Mouse (Mus musculus): ENCODE results near the gene Prss57. TPM values are rescaled to one million over a fixed set of nuclear protein-coding genes. Genes with fewer than 3 reads are reported as not detected.
A peak's percentile ranks its signal among the peaks of the same experiment; 100 is the strongest.

The Prss57 gene
- total and polyA plus RNA-seq, 3 experiments = 0.05 TPM; not detected in 2

DNA sequence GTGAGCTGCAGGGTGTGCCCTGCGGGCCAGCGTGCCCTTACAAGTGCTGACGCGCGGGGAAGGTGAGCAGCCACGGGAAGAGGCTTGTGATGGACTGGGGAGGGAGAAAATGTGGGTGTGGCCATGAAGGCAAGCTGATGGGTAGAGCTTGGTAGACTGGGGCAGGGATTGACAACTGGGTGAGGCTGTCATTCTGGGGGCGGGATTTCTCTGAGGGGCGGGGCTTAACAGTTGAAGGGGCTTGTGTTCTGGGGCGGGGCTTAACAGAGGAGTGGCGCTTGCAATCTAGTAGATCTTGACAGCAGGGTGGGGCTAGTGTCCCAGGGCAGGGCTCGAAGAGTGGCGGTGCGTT is 10.1 kb downstream of the Prss57 start:
- DNase-seq (ENCODE audit: low spot score) (peak; percentile 70), ATAC-seq (ENCODE audit: extremely low read depth, insufficient number of reproducible peaks, low FRiP score, poor library complexity, severe bottlenecking) (no peak)
- H3K36me3 ChIP-seq (replicated peaks) = no peaks in the 10 kb centered on the region
- peaks cover 57% of the 10 kb centered on the region for H3K27me3 ChIP-seq (ENCODE audit: insufficient read depth, low read length)
- peak overlapping the region; percentile 70 for H3K4me3 ChIP-seq (ENCODE audit: low read depth, low read length)
- peaks cover 23% of the 10 kb centered on the region for H3K4me1 ChIP-seq (ENCODE audit: insufficient read depth, low read depth, low read length)
- H3K9me3 ChIP-seq (replicated peaks) = 0 out of 2 replicates have a peak, but pooled peaks cover 2% of the 10 kb centered on the region
- TF ChIP-seq TAL1 (conservative IDR thresholded peaks at IDR 0.05; ENCODE audit: low read depth, low read length) (no peak), POLR2AphosphoS5 (IDR thresholded peaks at IDR 0.05; ENCODE audit: insufficient replicate concordance, low read depth, low read length) (no peak), CTCF (IDR thresholded peaks at IDR 0.05; ENCODE audit: low read depth, low read length) (no peak), GATA1 (IDR thresholded peaks at IDR 0.05; ENCODE audit: borderline replicate concordance, low read length) (no peak), GATA2 (IDR thresholded peaks at IDR 0.05; ENCODE audit: borderline replicate concordance, low read depth, low read length) (no peak)

DNA sequence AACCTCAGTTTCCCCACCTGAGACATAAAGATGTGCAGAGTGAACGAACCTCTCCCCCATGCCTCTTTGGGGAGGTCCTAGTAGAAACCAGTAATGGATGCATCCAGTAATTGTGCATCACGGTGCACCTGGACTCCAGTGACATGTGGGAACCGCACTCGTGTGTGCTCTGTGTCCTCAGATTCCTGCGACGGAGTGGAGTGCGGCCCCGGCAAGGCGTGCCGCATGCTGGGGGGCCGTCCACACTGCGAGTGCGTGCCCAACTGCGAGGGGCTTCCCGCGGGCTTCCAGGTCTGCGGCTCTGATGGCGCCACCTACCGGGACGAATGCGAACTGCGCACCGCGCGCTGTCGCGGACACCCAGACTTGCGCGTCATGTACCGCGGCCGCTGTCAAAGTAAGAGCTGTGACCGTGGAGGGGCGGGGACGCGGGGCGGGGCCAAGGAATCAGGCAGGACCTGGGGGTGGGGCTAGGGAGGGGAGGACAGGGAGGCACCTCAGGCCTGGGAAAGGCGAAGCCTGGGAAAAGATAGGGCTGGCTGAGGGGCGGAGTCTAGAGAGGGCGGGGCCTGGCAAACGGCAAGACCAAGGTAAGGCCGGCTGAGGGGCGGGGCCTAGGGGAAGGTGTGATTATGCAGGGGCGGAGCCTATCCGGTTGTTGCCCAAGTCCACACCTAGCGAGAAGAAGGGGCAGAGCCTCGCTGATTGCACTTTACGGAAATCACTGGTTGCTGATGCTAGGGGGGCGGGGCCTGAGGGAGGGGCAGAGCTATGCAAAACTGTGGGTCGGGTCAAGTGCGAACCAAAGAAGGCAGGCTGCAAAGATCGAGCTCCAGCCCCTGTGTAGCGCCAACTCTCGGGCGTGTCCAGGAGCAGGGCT is 10.7 kb downstream of the Prss57 start:
- ATAC-seq (ENCODE audit: extremely low read depth, insufficient number of reproducible peaks, low FRiP score, poor library complexity, severe bottlenecking) = peak; percentile 76
- peak overlapping the region; percentile 70 for H3K4me3 ChIP-seq (ENCODE audit: low read depth, low read length)
- no peaks in the 10 kb centered on the region for H3K36me3 ChIP-seq (replicated peaks)
- TF ChIP-seq GATA2 (IDR thresholded peaks at IDR 0.05; ENCODE audit: borderline replicate concordance, low read depth, low read length) (no peak), CTCF (IDR thresholded peaks at IDR 0.05; ENCODE audit: low read depth, low read length) (peak; percentile 54), POLR2AphosphoS5 (IDR thresholded peaks at IDR 0.05; ENCODE audit: insufficient replicate concordance, low read depth, low read length) (no peak)
- H3K4me1 ChIP-seq (ENCODE audit: insufficient read depth, low read depth, low read length) = peaks cover 23% of the 10 kb centered on the region
- DNase-seq (ENCODE audit: low spot score) = peak; percentile 81
- peaks cover 56% of the 10 kb centered on the region for H3K27me3 ChIP-seq (ENCODE audit: insufficient read depth, low read length)
- peaks cover 4% of the 10 kb centered on the region for H3K9me3 ChIP-seq (replicated peaks)

DNA sequence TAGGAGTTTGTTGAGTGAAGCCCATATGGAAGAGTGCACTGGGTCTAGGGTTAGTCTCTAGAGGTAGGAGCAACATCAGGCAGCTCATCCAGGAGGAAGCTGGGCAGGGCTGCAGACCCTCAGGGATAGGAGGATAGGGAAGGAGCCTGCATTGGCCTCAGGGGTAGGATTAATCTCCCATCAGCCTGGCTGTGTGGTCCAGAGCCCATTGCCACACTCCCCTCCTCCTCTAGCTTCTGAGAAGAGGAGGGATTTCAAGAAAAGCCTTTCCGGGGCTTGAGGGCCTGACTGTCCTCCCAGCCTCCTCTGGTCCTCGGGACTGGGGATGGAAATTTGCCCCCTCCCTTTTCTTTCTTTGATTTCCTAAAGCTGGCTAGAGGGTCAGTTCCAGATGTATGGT is 11.6 kb downstream of the Prss57 start:
- no peaks in the 10 kb centered on the region for H3K36me3 ChIP-seq (replicated peaks)
- ATAC-seq (ENCODE audit: extremely low read depth, insufficient number of reproducible peaks, low FRiP score, poor library complexity, severe bottlenecking) = no peak
- H3K9me3 ChIP-seq (replicated peaks) = peaks cover 6% of the 10 kb centered on the region
- DNase-seq (ENCODE audit: low spot score) = no peak
- peaks cover 23% of the 10 kb centered on the region for H3K4me1 ChIP-seq (ENCODE audit: insufficient read depth, low read depth, low read length)
- TF ChIP-seq TAL1 (conservative IDR thresholded peaks at IDR 0.05; ENCODE audit: low read depth, low read length) (no peak), CTCF (IDR thresholded peaks at IDR 0.05; ENCODE audit: low read depth, low read length) (no peak), GATA1 (IDR thresholded peaks at IDR 0.05; ENCODE audit: borderline replicate concordance, low read length) (no peak), GATA2 (IDR thresholded peaks at IDR 0.05; ENCODE audit: borderline replicate concordance, low read depth, low read length) (no peak), POLR2AphosphoS5 (IDR thresholded peaks at IDR 0.05; ENCODE audit: insufficient replicate concordance, low read depth, low read length) (no peak)
- no peak overlapping the region for H3K4me3 ChIP-seq (ENCODE audit: low read depth, low read length)
- peaks cover 54% of the 10 kb centered on the region for H3K27me3 ChIP-seq (ENCODE audit: insufficient read depth, low read length)

GRCm38 (mm10) chr10:79778006-79778405 is 12.8 kb downstream of the Prss57 start:
- ATAC-seq (ENCODE audit: extremely low read depth, insufficient number of reproducible peaks, low FRiP score, poor library complexity, severe bottlenecking) (no peak), DNase-seq (ENCODE audit: low spot score) (no peak)
- Histone ChIP-seq H3K27me3 (ENCODE audit: insufficient read depth, low read length) (peaks cover 59% of the 10 kb centered on the region), H3K4me3 (ENCODE audit: low read depth, low read length) (no peak overlapping the region), H3K36me3 (replicated peaks) (no peaks in the 10 kb centered on the region), H3K9me3 (replicated peaks) (peaks cover 6% of the 10 kb centered on the region), H3K4me1 (ENCODE audit: insufficient read depth, low read depth, low read length) (peaks cover 23% of the 10 kb centered on the region)
- TF ChIP-seq GATA2 (IDR thresholded peaks at IDR 0.05; ENCODE audit: borderline replicate concordance, low read depth, low read length) (no peak), TAL1 (conservative IDR thresholded peaks at IDR 0.05; ENCODE audit: low read depth, low read length) (no peak), POLR2AphosphoS5 (IDR thresholded peaks at IDR 0.05; ENCODE audit: insufficient replicate concordance, low read depth, low read length) (no peak), CTCF (IDR thresholded peaks at IDR 0.05; ENCODE audit: low read depth, low read length) (no peak), GATA1 (IDR thresholded peaks at IDR 0.05; ENCODE audit: borderline replicate concordance, low read length) (no peak)

- Histone ChIP-seq H3K4me1 (ENCODE audit: insufficient read depth, low read depth, low read length) (peaks cover 23% of the 10 kb centered on the region), H3K27me3 (ENCODE audit: insufficient read depth, low read length) (peaks cover 63% of the 10 kb centered on the region), H3K9me3 (replicated peaks) (peaks cover 12% of the 10 kb centered on the region), H3K4me3 (ENCODE audit: low read depth, low read length) (no peak within 1 kb of the TSS; the same call in 1 of the 2 replicates), H3K36me3 (replicated peaks) (no peaks in the 10 kb centered on the region)
- TF ChIP-seq POLR2AphosphoS5 (IDR thresholded peaks at IDR 0.05; ENCODE audit: insufficient replicate concordance, low read depth, low read length) (no peak), TAL1 (conservative IDR thresholded peaks at IDR 0.05; ENCODE audit: low read depth, low read length) (no peak), GATA2 (IDR thresholded peaks at IDR 0.05; ENCODE audit: borderline replicate concordance, low read depth, low read length) (no peak), GATA1 (IDR thresholded peaks at IDR 0.05; ENCODE audit: borderline replicate concordance, low read length) (no peak), CTCF (IDR thresholded peaks at IDR 0.05; ENCODE audit: low read depth, low read length) (no peak)
- ATAC-seq (ENCODE audit: extremely low read depth, insufficient number of reproducible peaks, low FRiP score, poor library complexity, severe bottlenecking) (no peak), DNase-seq (ENCODE audit: low spot score) (no peak)
Measured at GRCm38 (mm10) chr10:79777103-79777531, 13.6 kb downstream of the Prss57 start, which contains the start of gene Fstl3. Gene Fstl3 (plus strand): TSS chr10:79777272.

DNA sequence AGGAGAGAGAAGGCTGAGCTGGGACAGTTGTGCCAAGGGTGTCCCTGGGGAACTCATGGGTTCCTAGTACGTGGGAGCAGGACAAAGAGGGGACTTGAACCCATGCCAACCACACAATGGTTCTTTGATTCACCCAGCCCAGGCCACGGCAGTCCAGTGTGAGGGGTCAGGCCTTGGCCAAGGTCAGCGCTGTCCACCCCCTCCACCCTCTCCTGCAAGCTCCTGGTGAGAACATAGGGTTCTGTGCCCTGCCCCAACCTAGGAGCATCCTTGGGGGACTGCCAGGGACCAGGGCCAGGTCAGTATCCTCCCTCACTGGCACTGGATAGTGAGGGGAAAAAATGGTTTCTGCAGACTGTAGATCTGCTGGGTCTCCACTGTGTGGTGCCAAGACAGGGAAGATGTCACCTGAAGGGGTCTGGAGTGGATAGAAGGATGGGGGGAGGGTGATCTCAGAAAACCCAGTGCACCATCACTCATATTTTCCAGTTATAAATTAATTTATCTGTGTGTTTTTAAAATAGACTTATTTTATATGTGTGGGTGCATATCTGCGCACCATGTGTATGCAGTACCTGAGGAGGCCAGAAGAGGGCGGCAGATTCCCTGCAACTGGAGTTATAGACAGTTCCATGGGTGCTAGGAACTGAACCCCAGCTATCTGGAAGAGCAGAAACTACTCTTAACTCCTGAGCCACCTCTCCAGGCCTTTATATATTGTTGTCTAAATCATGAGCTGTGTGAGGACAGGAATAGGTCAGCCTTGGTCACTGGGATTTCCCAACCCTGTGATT is 16.1 kb downstream of the Prss57 start:
- Histone ChIP-seq H3K4me3 (ENCODE audit: low read depth, low read length) (no peak overlapping the region), H3K4me1 (ENCODE audit: insufficient read depth, low read depth, low read length) (peaks cover 9% of the 10 kb centered on the region), H3K36me3 (replicated peaks) (no peaks in the 10 kb centered on the region), H3K27me3 (ENCODE audit: insufficient read depth, low read length) (peaks cover 45% of the 10 kb centered on the region), H3K9me3 (replicated peaks) (peaks cover 11% of the 10 kb centered on the region)
- TF ChIP-seq POLR2AphosphoS5 (IDR thresholded peaks at IDR 0.05; ENCODE audit: insufficient replicate concordance, low read depth, low read length) = no peak
- TF ChIP-seq GATA1 (IDR thresholded peaks at IDR 0.05; ENCODE audit: borderline replicate concordance, low read length) = no peak
- no peak for TF ChIP-seq GATA2 (IDR thresholded peaks at IDR 0.05; ENCODE audit: borderline replicate concordance, low read depth, low read length)
- no peak for TF ChIP-seq TAL1 (conservative IDR thresholded peaks at IDR 0.05; ENCODE audit: low read depth, low read length)
- TF ChIP-seq CTCF (IDR thresholded peaks at IDR 0.05; ENCODE audit: low read depth, low read length) = peak; percentile 22; the same call in 1 of the 2 replicates
- no peak for ATAC-seq (ENCODE audit: extremely low read depth, insufficient number of reproducible peaks, low FRiP score, poor library complexity, severe bottlenecking)
- DNase-seq (ENCODE audit: low spot score) = no peak

Measured in G1E (cell line).